Mouse (Mus musculus) MEL (cell line): ENCODE data around the gene Efna3. TPM values are rescaled to one million over a fixed set of nuclear protein-coding genes. Genes with fewer than 3 reads are reported as not detected.

Experiments
- DNase-seq: peaks from one replicate; pipeline ENCODE4 v3.0.0; 2011; ENCODE audit warnings: low read depth, low spot score
- H3K27ac ChIP-seq: 2 replicates; pipeline ENCODE4 v1.5.1; 2012; ENCODE audit warnings: low read depth, mild to moderate bottlenecking, control low read depth, low read length, moderate library complexity; ENCODE audit not compliant: control insufficient read depth
- H3K27me3 ChIP-seq, 2 experiments: fragments of 150-350 bp in 1 of 2; sonication (generic) in 1 of 2; 2 replicates each; pipeline ENCODE4 v1.6.1; 2012; ENCODE audit warnings: low read length in 2 of 2, mild to moderate bottlenecking in 2 of 2, improper control_type of control experiment in 1 of 2, moderate library complexity in 1 of 2; ENCODE audit not compliant: insufficient read depth in 2 of 2, control insufficient read depth in 1 of 2
- H3K36me3 ChIP-seq, 2 experiments: 2 replicates each; pipeline ENCODE4 v1.6.1; 2012 to 2014; ENCODE audit warnings: low read length in 2 of 2, improper control_type of control experiment in 1 of 2, inconsistent platforms in 1 of 2, mild to moderate bottlenecking in 1 of 2; ENCODE audit not compliant: insufficient read depth in 2 of 2, control insufficient read depth in 1 of 2
- H3K4me1 ChIP-seq, 2 experiments: fragments of 150-350 bp in 1 of 2; sonication (generic) in 1 of 2; 2 replicates each; pipeline ENCODE4 v1.6.1; 2012; ENCODE audit warnings: low read length in 2 of 2, improper control_type of control experiment in 1 of 2, mild to moderate bottlenecking in 1 of 2; ENCODE audit not compliant: insufficient read depth in 2 of 2, control insufficient read depth in 1 of 2
- H3K4me3 ChIP-seq, 2 experiments: fragments of 150-350 bp in 1 of 2; sonication (generic) in 1 of 2; 2 replicates each; pipeline ENCODE4 v1.5.1; 2012; ENCODE audit warnings: low read depth in 2 of 2, low read length in 2 of 2, mild to moderate bottlenecking in 2 of 2, moderate library complexity in 2 of 2, control low read depth in 1 of 2, improper control_type of control experiment in 1 of 2; ENCODE audit not compliant: control insufficient read depth in 1 of 2, insufficient read depth in 1 of 2
- H3K79me2 ChIP-seq: 2 replicates; pipeline ENCODE4 v1.6.1; 2012; ENCODE audit warnings: mild to moderate bottlenecking, low read length, moderate library complexity; ENCODE audit not compliant: control insufficient read depth, poor library complexity, insufficient read depth
- H3K9ac ChIP-seq: 2 replicates; pipeline ENCODE4 v1.6.1; 2012; ENCODE audit warnings: low read depth, mild to moderate bottlenecking, control low read depth, low read length, moderate library complexity; ENCODE audit not compliant: control insufficient read depth, poor library complexity, severe bottlenecking
- H3K9me3 ChIP-seq: fragments of 150-350 bp; sonication (generic); replicated peaks from 2 replicates; pipeline ENCODE4 v1.6.1; 2012; ENCODE audit warnings: mild to moderate bottlenecking, low read length, improper control_type of control experiment, moderate library complexity; ENCODE audit not compliant: insufficient read depth
- BHLHE40 ChIP-seq: IDR thresholded peaks from 2 replicates; pipeline ENCODE4 v1.6.1; 2012; ENCODE audit warnings: low read depth, mild to moderate bottlenecking, inconsistent platforms, low read length, improper control_type of control experiment, borderline replicate concordance
- CHD1 ChIP-seq: IDR thresholded peaks from 2 replicates; pipeline ENCODE4 v1.6.1; 2012; ENCODE audit warnings: low read depth, mild to moderate bottlenecking, inconsistent platforms, low read length, improper control_type of control experiment
- CHD2 ChIP-seq: IDR thresholded peaks from 2 replicates; pipeline ENCODE4 v1.6.1; 2011; ENCODE audit warnings: low read length, improper control_type of control experiment
- CTCF ChIP-seq, 3 experiments: IDR thresholded peaks in 2 of 3; conservative IDR thresholded peaks in 1 of 3; 2 replicates each; pipeline ENCODE4 v1.5.1; 2011 to 2012; ENCODE audit warnings: low read length in 3 of 3, low read depth in 2 of 3, mild to moderate bottlenecking in 2 of 3, improper control_type of control experiment in 1 of 3, inconsistent platforms in 1 of 3, mixed read lengths in 1 of 3, moderate library complexity in 1 of 3; ENCODE audit not compliant: control insufficient read depth in 1 of 3, insufficient read depth in 1 of 3, poor library complexity in 1 of 3, severe bottlenecking in 1 of 3
- E2F4 ChIP-seq: IDR thresholded peaks from 2 replicates; pipeline ENCODE4 v1.6.1; 2011; ENCODE audit warnings: low read depth, low read length, improper control_type of control experiment, borderline replicate concordance
- ELF1 ChIP-seq: IDR thresholded peaks from 2 replicates; pipeline ENCODE4 v1.6.1; 2014; ENCODE audit warnings: low read depth, mild to moderate bottlenecking, inconsistent platforms, low read length, improper control_type of control experiment, moderate library complexity
- EP300 ChIP-seq, 2 experiments: IDR thresholded peaks; 2 replicates each; pipeline ENCODE4 v1.6.1; 2011; ENCODE audit warnings: improper control_type of control experiment in 2 of 2, low read length in 2 of 2, low read depth in 1 of 2, mild to moderate bottlenecking in 1 of 2
- ETS1 ChIP-seq: IDR thresholded peaks from 2 replicates; pipeline ENCODE4 v1.6.1; 2012; ENCODE audit warnings: low read depth, mild to moderate bottlenecking, inconsistent platforms, low read length, improper control_type of control experiment, moderate library complexity
- GATA1 ChIP-seq: IDR thresholded peaks from 2 replicates; pipeline ENCODE4 v1.6.1; 2011; ENCODE audit warnings: low read depth, low read length, improper control_type of control experiment
- HCFC1 ChIP-seq: IDR thresholded peaks from 2 replicates; pipeline ENCODE4 v1.6.1; 2012; ENCODE audit warnings: low read depth, mild to moderate bottlenecking, inconsistent platforms, low read length, improper control_type of control experiment, moderate library complexity
- MAFK ChIP-seq: IDR thresholded peaks from 2 replicates; pipeline ENCODE4 v1.6.1; 2011; ENCODE audit warnings: low read depth, mild to moderate bottlenecking, low read length, improper control_type of control experiment, borderline replicate concordance
- MAX ChIP-seq: IDR thresholded peaks from 2 replicates; pipeline ENCODE4 v1.6.1; 2011; ENCODE audit warnings: low read length, improper control_type of control experiment
- MAZ ChIP-seq: IDR thresholded peaks from 2 replicates; pipeline ENCODE4 v1.6.1; 2012; ENCODE audit warnings: low read depth, mild to moderate bottlenecking, inconsistent platforms, low read length, improper control_type of control experiment
- MYB ChIP-seq: IDR thresholded peaks from 2 replicates; pipeline ENCODE4 v1.6.1; 2011; ENCODE audit warnings: mild to moderate bottlenecking, low read depth, low read length, improper control_type of control experiment
- MYC ChIP-seq: IDR thresholded peaks from 2 replicates; pipeline ENCODE4 v1.6.1; 2011; ENCODE audit warnings: low read depth, mild to moderate bottlenecking, low read length, improper control_type of control experiment, moderate library complexity
- NELFE ChIP-seq: IDR thresholded peaks from 2 replicates; pipeline ENCODE4 v1.6.1; 2011; ENCODE audit warnings: low read depth, low read length, improper control_type of control experiment
- NRF1 ChIP-seq: IDR thresholded peaks from 2 replicates; pipeline ENCODE4 v1.6.1; 2014; ENCODE audit warnings: low read depth, mild to moderate bottlenecking, inconsistent platforms, low read length, improper control_type of control experiment, moderate library complexity; ENCODE audit not compliant: poor library complexity, insufficient read depth, severe bottlenecking
- POLR2A ChIP-seq, 2 experiments: IDR thresholded peaks; 2 replicates each; pipeline ENCODE4 v1.6.1; 2011 to 2012; ENCODE audit warnings: low read length in 2 of 2, mild to moderate bottlenecking in 2 of 2, control low read depth in 1 of 2, improper control_type of control experiment in 1 of 2, low read depth in 1 of 2, moderate library complexity in 1 of 2; ENCODE audit not compliant: control insufficient read depth in 1 of 2, insufficient read depth in 1 of 2, poor library complexity in 1 of 2
- POLR2AphosphoS2 ChIP-seq: IDR thresholded peaks from 2 replicates; pipeline ENCODE4 v1.6.1; 2011; ENCODE audit warnings: low read length, improper control_type of control experiment
- POLR2AphosphoS5 ChIP-seq: IDR thresholded peaks from 2 replicates; pipeline ENCODE4 v1.6.1; 2012; ENCODE audit warnings: low read depth, borderline replicate concordance, mild to moderate bottlenecking, inconsistent platforms, low read length, moderate library complexity, mixed read lengths
- RCOR1 ChIP-seq: IDR thresholded peaks from 2 replicates; pipeline ENCODE4 v1.6.1; 2012; ENCODE audit warnings: low read depth, mild to moderate bottlenecking, inconsistent platforms, low read length, improper control_type of control experiment
- SIN3A ChIP-seq: IDR thresholded peaks from 2 replicates; pipeline ENCODE4 v1.6.1; 2012; ENCODE audit warnings: low read length, improper control_type of control experiment, inconsistent platforms
- SMC3 ChIP-seq: IDR thresholded peaks from 2 replicates; pipeline ENCODE4 v1.6.1; 2011; ENCODE audit warnings: low read depth, low read length, improper control_type of control experiment
- TAL1 ChIP-seq: IDR thresholded peaks from 2 replicates; pipeline ENCODE4 v1.6.1; 2012; ENCODE audit warnings: mild to moderate bottlenecking, inconsistent platforms, low read length, moderate library complexity, mixed read lengths
- TCF12 ChIP-seq: IDR thresholded peaks from 2 replicates; pipeline ENCODE4 v1.6.1; 2014; ENCODE audit warnings: low read depth, mild to moderate bottlenecking, inconsistent platforms, low read length, improper control_type of control experiment, moderate library complexity
- UBTF ChIP-seq: IDR thresholded peaks from 2 replicates; pipeline ENCODE4 v1.6.1; 2012; ENCODE audit warnings: low read depth, mild to moderate bottlenecking, inconsistent platforms, low read length, improper control_type of control experiment, moderate library complexity, borderline replicate concordance; ENCODE audit not compliant: insufficient read depth
- USF2 ChIP-seq, 2 experiments: IDR thresholded peaks; 2 replicates each; pipeline ENCODE4 v1.6.1; 2011 to 2012; ENCODE audit warnings: improper control_type of control experiment in 2 of 2, low read length in 2 of 2, borderline replicate concordance in 1 of 2, inconsistent platforms in 1 of 2, low read depth in 1 of 2, mild to moderate bottlenecking in 1 of 2; ENCODE audit not compliant: insufficient read depth in 1 of 2
- ZKSCAN1 ChIP-seq: IDR thresholded peaks from 2 replicates; pipeline ENCODE4 v1.6.1; 2012; ENCODE audit warnings: low read depth, mild to moderate bottlenecking, inconsistent platforms, low read length, improper control_type of control experiment, moderate library complexity
- ZMIZ1 ChIP-seq: IDR thresholded peaks from 2 replicates; pipeline ENCODE4 v1.6.1; 2012; ENCODE audit warnings: low read depth, mild to moderate bottlenecking, inconsistent platforms, low read length, improper control_type of control experiment, moderate library complexity
- ZNF384 ChIP-seq: IDR thresholded peaks from 2 replicates; pipeline ENCODE4 v1.6.1; 2012; ENCODE audit warnings: low read depth, mild to moderate bottlenecking, inconsistent platforms, low read length, improper control_type of control experiment
- polyA plus RNA-seq, 2 experiments: library from polyadenylated mRNA; stranded (reverse) in 1 of 2; unstranded in 1 of 2; fragments of >175 nt in 1 of 2; fragments of >200 nt in 1 of 2; gene quantifications; 2 replicates each; pipeline versions ENCODE4 v1.2.1 to v1.2.4; 2012; ENCODE audit warnings: low replicate concordance in 2 of 2, low read depth in 1 of 2; ENCODE audit not compliant: insufficient read length in 2 of 2, insufficient read depth in 1 of 2, missing spikeins in 1 of 2
- total RNA-seq: library from RNA; depleted of rRNA; stranded (reverse); fragments of 300-350 nt; gene quantifications from 2 replicates; pipeline ENCODE4 v1.2.3, GENCODE M21; 2012

The Efna3 gene
- total and polyA plus RNA-seq, 3 experiments, result 0.54 to 1.2 TPM; not detected in 1

DNA sequence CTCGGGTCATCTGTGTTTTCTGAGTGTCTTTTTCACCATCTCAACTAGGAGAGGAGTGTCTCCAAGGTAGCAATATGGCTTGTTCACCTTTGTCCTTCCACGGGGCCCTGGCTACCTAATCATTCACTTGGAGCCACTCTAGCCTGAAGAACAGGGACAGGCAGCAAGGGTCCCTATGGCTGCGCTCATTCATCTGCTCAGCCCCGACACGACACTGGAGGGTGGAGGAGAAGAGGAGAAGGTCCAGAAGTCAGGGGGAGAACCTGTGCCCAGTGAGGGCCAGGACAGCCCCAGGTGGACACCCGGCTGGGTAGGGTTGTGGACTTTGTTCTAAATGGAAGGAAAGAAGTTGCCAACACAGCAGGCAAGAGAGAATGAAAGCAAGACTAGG lies 32.7 kb upstream of the Efna3 start:
- H3K27ac ChIP-seq, result no peak overlapping the region
- no peaks in the 10 kb centered on the region; a peak in 1 of 4 replicates for H3K27me3 ChIP-seq

DNA sequence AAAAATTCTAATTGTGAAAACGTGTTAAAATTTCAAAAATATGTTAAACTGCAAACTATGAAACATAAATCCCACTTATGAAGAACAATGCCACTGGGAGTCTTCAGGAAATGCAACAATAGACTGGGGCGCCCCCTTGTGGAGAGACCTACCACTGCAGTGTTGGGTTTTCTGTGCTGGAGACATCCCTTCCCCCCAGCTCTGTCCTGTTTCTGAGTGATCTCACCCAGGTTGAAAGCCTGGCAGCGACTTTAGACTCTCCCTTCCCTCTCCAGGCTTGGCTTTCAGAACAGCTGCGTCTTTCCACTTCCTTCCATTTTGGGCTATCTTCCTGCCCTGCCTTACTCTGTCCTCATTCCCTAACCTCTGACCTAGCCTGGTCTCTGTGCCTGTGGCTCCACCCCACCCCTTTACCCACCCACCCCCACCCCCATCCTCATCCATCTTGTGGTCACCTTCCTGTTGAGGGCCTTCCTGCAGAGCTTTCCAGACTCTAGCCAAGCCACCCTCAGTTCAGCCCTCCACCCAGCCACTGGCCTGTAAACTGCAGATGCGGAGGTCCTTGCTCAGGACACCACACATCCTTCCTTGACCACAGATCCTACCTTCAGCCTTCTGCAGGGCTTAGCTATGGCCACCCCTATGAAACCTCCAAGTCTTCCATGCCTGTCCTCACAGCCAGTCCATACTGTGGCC lies 32.2 kb upstream of the Efna3 start:
- H3K36me3 ChIP-seq, result peaks cover 0 to 9% of the 10 kb centered on the region in 2 experiments; a peak in 2 of 4 replicates
- H3K9me3 ChIP-seq, result no peaks in the 10 kb centered on the region
- peak; percentile 86 for DNase-seq
- H3K27me3 ChIP-seq, result no peaks in the 10 kb centered on the region; a peak in 1 of 4 replicates
- no peaks in the 10 kb centered on the region; the same call in 1 of the 2 replicates for H3K79me2 ChIP-seq
- no peak overlapping the region for H3K9ac ChIP-seq
- no peak overlapping the region for H3K27ac ChIP-seq
- peaks cover 0 to 23% of the 10 kb centered on the region in 2 experiments; a peak in 2 of 4 replicates for H3K4me1 ChIP-seq
- no peak overlapping the region for H3K4me3 ChIP-seq
- TF ChIP-seq POLR2AphosphoS5, result no peak
- TF ChIP-seq NRF1, result no peak
- no peak for TF ChIP-seq CHD1
- no peak for TF ChIP-seq USF2 (IDR thresholded peaks at IDR 0.05; ENCODE audit: borderline replicate concordance in 1 of 2, insufficient read depth in 1 of 2, low read depth in 1 of 2, low read length in 2 of 2)
- no peak for TF ChIP-seq E2F4
- 0 out of 2 replicates have a peak, but pooled peaks have one; percentile 24 for TF ChIP-seq MAZ
- TF ChIP-seq ETS1, result no peak
- TF ChIP-seq BHLHE40, result peak; percentile 57; the same call in 1 of the 2 replicates
- TF ChIP-seq RCOR1, result no peak
- no peak for TF ChIP-seq TCF12
- peak; percentile 97 to 99 (median 98) for TF ChIP-seq CTCF (IDR thresholded peaks at IDR 0.05 in 2 of 3, conservative IDR thresholded peaks at IDR 0.05 in 1 of 3; ENCODE audit: control insufficient read depth in 1 of 3, insufficient read depth in 1 of 3, low read depth in 2 of 3, low read length in 3 of 3, poor library complexity in 1 of 3, severe bottlenecking in 1 of 3)
- TF ChIP-seq ZKSCAN1, result no peak
- no peak for TF ChIP-seq MYB
- peak; percentile 32 for TF ChIP-seq CHD2
- no peak for TF ChIP-seq MAX
- TF ChIP-seq POLR2A (IDR thresholded peaks at IDR 0.05; ENCODE audit: control insufficient read depth in 1 of 2, insufficient read depth in 1 of 2, low read depth in 1 of 2, low read length in 2 of 2, poor library complexity in 1 of 2), result no peak
- no peak for TF ChIP-seq MAFK
- no peak for TF ChIP-seq TAL1
- no peak for TF ChIP-seq HCFC1
- TF ChIP-seq ZMIZ1, result no peak
- no peak for TF ChIP-seq ZNF384
- TF ChIP-seq MYC, result no peak
- peak; percentile 89 for TF ChIP-seq SMC3
- no peak for TF ChIP-seq GATA1
- TF ChIP-seq NELFE, result no peak

More for the DNA sequence above, 32.7 kb upstream of the Efna3 start:
- no peaks in the 10 kb centered on the region for H3K79me2 ChIP-seq
- H3K4me3 ChIP-seq, result no peak overlapping the region
- no peak for TF ChIP-seq ELF1
- TF ChIP-seq CHD2, result no peak
- TF ChIP-seq SIN3A, result no peak
- no peak for TF ChIP-seq UBTF
- no peak for TF ChIP-seq MAFK
- no peak for TF ChIP-seq HCFC1
- TF ChIP-seq NRF1, result no peak
- no peak for TF ChIP-seq EP300 (IDR thresholded peaks at IDR 0.05; ENCODE audit: low read depth in 1 of 2, low read length in 2 of 2)
- TF ChIP-seq BHLHE40, result no peak
- TF ChIP-seq POLR2AphosphoS2, result no peak
- no peak for TF ChIP-seq POLR2AphosphoS5
- TF ChIP-seq ZNF384, result no peak
- no peak for TF ChIP-seq GATA1
- no peak for TF ChIP-seq ZKSCAN1
- no peak for TF ChIP-seq MYC
- no peak for TF ChIP-seq MYB
- no peak for DNase-seq
- H3K36me3 ChIP-seq, result peaks cover 0 to 8% of the 10 kb centered on the region in 2 experiments; a peak in 2 of 4 replicates
- H3K9ac ChIP-seq, result no peak overlapping the region
- H3K9me3 ChIP-seq, result no peaks in the 10 kb centered on the region
- peaks cover 0 to 22% of the 10 kb centered on the region in 2 experiments; a peak in 2 of 4 replicates for H3K4me1 ChIP-seq
